Mouse (Mus musculus) 3T3-L1 (cell line): ENCODE data around the gene Smg6.
"Not testable (repeated sequence)": the region's sequence is repeated elsewhere in the genome, so short reads cannot be mapped to it uniquely, and the experiment has no call there.

Experiments used
- DNase-seq: peaks from one replicate; pipeline ENCODE4 v3.0.0-alpha.2; 2015; ENCODE audit warnings: low read depth, low spot score

Gene Smg6

DNA sequence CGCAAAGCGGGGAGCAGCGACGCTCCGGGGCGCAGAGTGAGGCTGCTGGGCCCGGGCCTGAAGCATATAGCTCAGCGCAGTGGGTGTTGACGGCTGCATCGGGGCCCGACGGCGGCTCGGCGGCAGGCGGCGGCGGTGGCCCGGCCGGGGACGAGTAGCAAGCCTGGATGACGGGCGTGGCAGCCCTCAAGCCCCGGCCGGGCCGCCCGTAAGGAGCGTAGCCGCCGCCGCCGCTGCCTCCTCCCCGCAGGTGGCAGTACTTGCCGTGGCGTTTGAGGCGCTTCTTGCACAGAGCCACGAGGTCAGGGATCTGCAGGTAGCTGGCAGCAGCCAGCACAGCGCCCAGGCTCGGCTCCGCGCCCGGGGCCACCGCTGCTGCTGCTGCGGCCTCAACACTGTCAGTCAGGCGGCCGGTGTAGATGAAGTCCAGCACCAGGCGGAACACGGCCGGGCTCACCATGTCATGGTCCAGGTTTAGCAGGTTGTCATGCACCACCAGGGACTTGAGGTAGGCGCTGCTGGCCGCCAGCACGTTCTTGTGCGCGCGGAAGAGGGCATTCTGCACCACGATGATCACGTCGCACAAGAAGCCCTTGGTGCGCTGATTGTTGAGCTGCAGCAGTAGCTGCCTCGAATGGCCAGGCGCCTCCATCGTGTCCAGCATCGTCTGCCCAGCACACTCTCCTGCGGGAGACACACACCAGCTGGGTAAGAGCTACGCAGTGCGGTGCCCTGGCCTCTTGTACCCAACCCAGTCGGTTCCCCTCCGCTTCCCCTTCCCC lies 241.4 kb downstream of the Smg6 start:
- DNase-seq, result no peak

DNA sequence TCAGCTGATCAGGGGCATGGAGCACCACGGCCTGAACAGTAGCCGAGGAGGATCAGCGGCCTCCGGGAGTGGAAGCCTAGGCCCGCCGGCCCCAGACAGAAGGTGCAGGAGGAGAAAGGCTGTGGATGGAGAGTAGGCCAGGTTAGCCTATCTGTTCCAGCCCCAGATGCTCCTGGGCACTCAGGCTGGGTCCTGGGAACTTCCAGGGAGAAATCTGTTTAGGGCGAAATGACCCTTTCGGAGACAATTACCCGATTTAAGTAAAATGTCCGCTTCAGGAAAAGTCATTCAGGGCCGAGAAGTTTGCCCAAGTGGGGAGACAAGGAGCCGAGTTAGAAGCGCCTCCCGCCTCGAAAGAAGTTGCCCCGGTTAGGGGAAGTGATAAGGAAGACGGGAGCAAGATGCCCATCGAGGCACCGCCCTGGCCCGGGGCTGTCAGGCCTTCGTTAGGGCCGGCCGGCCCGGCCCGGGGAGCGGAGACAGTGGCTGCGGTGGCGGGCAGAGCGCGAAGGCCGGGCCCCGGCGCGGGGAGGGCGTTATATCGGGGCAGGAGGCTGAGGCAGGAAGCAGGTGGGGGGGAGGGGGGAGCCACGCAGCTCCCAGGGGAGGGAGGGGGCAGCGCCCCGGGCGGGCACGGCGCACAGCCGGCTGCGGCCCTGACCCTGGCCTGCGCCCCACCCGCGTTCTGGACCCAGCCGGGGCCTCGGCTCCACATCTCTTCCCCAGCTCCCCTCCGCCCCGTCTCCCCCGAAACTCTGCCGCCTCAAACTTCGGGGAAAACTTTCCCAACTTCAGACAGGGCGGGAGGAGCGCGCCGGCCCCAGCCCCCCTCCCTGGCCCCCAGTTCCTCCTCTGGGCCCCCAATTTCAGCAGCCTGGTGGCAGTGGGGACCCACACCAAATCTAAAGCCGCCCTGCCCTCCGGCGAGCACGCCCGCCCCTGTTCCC lies 242.3 kb downstream of the Smg6 start:
- no peak for DNase-seq

DNA sequence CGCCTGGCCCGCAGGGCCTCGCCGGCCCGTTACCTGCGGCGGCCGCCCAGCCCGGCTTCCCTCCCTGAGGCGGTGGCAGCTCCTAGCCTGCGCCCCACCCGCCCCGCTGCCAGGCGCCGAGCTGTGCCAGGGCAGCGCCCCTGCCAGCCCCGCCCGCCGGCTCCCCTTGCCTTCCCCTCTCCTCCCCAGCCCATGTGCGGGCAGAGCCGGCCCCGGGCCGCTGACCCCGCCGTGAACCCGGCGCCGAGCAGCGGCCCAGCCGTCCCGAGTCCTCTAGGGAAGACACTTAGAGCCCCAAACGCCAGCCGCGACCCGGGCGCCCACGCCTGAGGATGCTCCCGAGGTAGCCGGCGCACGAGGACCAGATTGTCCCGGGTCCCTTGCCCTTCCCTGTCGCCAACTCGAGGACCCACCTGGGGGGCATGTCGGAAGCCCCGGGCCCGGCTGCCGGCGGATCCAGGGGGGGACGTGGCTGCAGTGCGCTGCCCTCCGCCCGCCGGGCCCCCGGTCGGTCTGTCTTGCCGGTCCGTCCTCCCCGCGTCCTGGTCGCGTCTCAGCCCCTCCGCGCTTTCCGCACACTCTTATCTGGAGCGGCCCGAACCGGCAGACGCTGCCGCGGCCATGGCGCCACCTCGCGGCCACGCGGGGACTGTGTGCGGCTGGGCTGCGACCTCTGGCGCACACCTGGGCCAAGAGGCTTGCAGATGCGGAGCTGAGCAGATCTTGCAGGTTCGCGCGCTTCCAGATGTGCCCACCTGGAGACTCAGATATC lies 243.2 kb downstream of the Smg6 start:
- peak; percentile 81 for DNase-seq

DNA sequence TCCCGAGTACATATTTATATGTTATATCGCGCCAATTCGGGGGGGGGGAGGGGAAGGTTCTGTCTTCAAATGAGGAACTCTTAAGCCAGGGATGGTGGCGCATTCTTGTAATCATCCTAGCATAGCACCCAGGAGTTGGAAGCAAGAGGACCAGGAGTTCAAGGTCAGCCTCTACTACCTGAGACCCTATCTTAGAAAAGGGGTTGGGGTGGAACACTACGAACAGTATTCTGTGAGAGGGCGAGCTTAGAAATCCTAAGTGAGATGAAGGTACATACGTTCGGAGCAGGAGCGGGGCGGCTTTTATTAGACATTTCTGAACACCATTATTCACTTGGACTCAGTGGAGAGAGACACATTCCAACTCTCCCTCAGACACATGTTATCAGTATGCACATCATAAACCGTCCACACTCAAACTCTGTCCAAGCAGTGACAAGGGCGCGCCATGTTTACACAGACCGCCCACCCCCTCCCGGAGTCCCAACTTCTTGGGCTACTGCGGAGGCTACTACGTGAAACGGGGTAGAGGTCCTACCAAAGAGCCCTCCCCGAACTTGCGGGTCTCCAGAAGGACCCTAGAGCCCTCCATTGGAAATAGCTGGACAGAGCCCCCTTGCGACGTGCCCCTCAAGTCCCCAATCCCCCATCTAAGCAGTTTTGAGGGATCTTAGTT lies 243.9 kb downstream of the Smg6 start, which contains the start of gene Hic1:
Hic1 (minus strand) TSS at position 115 of the 676 bp plus-strand sequence.
- peak; percentile 67 for DNase-seq

DNA sequence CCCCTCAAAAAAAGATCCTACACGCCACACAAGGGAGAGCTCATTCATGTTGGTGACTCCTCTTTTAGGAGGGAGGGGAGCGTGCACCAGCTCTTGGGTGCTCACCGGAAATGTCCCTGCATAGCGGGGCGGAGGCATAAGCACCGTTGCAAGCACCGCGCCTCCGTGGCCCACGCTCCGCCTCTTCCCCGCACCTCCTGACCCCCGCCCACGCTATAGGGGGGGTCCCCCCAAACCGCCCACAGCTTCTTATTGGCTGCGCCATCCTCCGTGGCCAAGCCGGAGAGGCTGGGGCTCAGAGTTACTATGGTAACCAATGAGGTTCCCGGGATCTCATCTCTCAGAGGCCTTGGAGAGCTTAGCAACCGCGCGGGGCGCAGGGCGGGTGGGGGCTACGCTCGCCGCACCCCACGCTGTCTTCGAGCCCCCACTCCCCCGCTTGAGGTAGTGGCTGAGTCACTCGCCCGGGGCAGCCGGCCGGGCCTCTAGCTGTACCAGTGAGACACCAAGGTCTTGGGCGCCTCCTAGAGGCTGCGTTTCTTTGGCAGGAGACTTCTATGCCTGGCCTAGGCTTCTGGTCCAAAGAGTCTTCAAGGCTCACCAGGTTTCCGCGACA lies 244.6 kb downstream of the Smg6 start:
- DNase-seq, result peak; percentile 98

DNA sequence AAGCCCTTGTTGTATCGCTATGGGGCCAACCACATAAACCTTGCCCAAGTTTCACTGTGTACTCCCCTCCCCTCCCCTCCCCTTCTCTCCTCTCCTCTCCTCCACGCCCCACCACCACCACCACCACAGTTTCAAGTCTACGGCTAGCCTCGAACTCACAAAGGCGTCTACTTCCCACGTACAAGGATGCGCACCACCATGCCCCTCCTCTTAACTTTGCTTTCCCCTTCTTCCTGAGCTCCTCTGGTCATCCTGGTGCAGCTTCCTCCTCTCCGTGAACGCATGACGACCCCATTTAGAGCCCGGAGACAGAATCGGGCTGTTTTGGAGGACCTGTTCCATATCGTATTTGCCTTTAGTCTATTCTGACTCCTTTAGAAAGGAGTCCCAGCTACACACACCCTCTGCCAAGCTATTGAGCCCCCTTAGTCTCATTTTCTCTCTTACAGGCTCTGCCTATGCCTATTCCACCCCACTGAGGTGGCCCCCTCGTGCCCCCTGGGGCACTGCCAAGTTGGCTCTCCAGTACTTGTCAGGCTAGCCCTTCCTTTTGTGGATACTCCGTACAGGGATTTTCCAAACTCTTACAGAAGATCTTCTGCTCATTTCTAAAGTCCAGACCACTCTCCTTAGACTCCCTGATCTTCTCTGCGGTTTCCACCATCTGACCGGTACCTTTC lies 245.7 kb downstream of the Smg6 start:
- DNase-seq, result no peak

DNA sequence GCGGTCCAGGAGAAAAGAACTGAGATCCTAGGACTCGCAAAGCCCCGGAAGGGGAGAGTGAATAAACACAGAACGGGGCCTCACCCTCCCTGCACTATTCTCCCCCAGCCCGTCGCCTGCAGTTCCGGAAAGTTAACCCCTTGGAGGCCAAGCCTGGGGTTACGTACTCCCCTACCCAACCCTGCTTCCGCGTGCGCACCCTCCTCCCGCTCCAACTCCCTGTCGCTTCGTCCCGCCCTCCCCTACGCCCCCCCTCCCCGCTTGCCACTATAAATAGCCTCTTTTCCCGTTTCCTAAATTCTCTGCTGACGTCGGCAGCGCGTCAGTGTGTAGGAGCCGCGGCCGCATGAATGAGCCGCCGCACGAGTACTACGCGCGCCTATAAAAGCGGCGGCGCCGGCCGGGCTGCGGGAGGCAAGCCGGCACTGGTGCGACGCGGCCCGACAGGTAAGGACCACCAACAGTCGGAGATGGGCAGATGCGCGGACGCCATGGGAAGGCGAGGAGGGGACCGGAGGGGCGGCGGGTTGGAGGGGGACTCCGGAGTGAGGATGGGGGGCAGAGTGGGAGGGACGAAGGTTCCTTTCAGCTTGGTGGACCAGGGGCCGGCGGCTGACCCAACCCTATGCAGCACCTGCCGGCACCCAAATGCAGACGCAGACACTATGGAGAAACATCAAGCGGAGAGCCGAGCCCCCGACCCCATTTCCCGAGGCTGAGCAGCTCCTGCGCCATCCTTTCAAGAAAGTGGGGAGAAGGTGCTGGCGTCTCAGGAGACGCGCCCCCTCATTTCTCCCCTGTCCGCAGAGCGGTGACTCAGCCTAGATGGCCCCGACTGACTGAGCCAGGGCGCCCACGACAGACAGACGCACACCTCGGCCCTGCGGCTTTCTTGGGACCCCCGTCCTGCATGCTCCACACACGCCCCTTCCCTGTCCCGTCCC lies 246.8 kb downstream of the Smg6 start:
- no peak for DNase-seq

DNA sequence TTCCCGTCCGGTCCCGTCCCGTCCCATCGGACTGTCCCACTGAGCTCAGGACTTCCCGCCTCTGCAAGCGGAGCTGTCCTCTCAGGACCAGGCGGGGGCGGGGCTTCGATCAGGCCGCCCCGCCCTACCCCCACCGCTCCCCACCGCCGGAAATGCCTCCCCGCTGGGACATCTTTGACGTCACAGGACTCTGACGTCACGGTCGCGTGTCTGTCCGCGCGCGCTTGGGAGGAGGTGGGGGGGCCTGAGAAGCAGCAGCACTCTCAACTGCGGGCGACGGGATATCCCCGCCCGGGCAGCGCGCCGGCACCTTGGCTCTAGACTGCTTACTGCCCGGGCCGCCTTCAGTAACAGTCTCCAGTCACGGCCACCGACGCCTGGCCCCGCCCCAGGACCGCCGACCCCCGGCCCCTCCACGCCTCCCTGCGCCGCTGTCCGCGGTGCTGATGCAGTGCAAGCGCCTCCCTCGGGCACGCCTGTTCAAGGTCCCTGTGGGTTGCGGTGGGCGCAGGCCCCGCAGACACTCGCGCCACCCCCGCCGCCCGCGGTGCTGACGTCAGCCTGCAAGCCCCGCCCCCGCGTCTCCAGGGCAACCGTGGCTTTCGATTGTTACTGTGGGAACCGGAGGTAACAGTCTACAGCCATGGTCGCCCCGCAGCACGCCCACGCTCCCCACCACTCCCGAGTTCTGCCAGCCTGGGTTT lies 247.6 kb downstream of the Smg6 start:
- DNase-seq, result peak; percentile 47

DNA sequence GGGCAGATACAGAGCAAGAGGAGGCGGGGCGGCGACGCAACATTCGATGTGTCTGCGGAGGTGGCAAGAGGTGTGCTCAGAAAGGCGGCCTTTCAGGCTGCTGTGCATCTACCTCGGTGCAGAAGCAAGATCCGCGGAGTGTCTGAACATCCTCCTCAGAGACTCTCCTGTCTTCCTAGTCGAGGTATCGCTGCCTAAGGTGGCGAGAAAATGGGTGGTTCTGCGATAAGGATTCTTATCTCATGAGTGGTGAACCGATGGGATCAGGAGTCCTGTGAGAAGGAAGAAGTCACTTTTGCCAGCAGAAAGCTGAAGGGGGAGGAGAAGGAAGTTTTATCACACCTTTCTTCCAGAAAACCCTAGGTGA lies 248.2 kb downstream of the Smg6 start:
- DNase-seq, result no peak

DNA sequence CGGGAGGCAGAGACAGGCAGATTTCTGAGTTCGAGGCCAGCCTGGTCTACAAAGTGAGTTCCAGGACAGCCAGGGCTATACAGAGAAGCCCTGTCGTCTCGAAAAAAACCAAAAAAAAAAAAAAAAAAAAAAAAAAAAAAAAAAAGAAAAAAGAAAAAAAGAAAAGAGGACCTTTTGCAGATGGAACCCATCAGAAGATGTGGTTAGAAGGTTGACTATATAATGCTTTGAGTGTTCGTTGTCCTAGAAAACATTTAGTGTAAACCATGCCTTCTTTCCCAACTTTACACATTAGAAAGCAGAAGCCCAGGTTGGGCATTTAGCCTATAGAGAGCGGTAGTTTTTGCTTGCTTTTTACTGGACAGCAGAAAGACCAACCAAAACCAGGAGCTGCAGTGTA lies 249.0 kb downstream of the Smg6 start:
- not testable (repeated sequence) for DNase-seq

DNA sequence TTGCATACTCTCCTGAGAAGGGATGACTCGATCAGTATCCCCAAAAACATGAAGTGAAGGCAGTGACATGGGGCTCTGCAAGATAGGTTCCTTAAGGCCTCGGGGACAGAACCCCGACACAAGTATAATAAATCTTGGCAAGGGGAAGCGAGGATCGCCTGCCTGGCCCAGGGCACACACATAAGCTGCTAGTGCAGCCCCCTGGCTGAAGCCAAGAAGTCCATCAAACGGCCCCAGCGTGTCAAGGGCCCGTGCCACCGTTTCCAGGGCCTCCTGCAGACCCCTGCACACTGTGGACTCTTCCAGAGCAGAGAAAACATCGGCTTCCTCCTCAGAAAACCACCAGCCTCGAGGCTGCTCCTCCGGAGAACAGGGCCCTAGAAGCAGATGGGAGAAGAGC lies 252.4 kb downstream of the Smg6 start:
- no peak for DNase-seq

DNA sequence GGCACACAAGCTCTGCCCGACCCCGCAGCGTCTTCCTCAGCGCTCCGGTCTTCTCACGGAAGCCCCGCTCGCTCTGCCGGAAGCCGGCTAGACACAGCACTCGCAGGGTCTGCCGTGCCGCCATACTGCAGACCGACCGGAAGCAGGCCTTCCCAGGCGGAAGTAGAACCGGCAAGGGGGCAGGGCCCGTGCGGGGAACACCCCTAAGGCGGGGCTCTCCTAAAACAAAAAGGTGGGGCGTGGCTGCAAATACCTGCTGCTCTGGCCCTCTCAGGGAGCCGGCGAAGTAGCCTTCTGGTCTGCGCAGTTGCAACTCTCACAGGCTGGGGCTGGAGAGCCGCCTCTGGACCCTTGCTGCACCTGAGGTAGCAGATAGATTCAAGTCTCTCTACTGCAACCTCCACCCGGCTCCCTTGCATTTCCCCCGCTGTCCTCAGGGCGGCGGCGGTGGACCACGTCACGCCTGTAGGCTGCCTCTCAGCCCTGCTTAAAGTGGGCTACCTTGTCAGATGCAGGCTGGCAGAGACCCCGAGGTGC lies 253.1 kb downstream of the Smg6 start, which contains the start of gene Ovca2:
Ovca2 (minus strand) TSS at position 164 of the 537 bp plus-strand sequence.
- DNase-seq, result peak; percentile 90

DNA sequence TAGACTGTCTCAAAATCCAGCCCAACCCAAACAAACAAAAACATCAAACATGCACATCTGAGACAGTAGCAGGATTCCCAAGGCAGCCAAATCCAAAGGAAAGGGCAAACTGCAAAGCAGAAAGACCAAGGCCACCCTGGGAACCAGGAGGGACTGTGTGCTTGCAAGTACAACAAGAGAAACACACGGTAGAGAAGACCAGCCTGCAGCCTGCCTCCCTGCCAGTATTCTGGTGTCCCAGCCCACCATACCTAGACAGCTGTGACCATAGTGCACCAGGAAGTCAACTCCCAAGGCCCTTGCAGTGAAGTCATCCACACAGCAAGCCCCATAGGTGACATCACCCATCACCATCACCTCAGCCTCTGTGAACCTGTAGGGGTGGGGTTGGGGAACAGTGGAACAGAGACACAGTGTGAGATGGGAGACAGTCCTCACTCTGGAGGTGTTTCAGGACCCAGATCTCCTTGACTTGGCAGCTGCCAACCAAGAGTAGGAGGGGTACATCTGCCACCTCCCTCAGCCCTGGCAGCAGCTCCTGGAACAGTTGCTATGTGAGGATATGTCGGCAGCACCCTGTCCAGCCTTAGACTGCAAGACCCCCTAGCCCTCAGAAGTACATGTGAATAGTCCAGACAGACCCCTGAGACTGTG lies 258.4 kb downstream of the Smg6 start:
- no peak for DNase-seq

DNA sequence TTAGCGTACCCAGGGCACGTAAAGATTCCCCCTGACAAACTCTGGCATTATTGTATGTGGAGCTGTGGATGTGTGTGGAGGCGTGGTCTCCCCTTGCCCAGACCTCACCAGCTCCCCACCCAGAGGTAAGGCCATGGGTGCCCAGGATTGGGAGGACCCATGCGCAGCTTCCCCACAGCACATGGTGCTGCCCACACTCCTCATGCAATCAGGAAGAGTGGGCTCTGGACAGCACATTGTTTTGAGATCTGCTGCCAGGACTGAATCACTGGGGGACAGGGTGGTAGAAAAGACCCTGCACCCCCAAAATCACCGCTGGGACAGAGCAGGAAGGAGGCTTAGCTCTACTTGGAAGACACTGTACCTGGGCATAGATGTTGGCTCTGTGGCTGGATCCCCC lies 258.9 kb downstream of the Smg6 start:
- DNase-seq, result no peak

DNA sequence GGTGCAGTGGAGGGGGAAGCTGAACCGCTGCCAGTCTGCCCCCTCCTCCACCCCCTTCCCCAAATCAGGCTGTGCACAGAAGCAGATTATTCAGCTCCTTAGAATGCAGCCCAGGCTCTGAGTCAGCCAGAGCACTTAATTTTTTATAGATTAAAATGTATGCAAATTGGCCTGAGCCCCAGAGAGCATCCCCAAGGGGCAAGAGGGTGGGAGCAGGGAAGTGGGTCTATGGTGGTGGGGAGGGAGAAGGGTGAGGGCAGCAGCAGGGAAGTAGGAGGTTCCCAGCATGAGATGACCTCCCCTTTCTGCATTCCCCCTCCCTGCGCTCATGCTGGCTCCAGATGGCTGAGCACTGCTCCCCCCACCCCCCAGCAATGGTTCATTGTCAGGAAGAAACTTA lies 259.4 kb downstream of the Smg6 start:
- peak; percentile 60 for DNase-seq

DNA sequence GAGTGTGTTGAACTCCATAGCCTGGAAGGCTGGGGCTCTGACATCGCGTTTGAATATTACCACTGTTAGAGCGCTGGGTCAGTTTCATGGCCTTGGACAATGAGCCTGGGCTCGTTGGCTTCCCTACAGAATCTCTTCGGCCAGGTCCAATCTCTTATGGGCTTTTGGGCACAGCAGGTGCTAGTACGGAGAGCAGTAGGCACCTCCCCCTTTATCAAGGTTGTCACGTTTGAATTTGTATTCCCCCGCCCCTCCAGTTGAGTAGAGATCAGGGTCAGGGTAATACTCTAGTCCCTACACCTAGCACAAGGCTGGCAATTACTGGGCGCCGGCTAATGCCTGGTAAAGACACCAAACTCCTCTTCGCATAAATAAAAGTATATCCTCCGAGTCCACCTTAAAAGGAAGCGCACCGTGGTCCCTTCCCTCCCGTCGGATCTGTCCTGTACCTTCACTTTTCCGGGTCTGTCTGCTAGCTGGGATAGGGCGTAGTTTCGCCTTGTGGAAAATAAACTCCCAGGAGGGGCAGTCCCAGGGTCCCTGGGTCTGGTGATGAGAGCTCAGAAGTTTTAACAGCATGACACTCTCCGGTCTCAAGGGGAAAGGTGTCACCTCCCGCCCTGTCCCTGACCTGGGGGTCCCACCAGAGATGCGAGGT lies 264.2 kb downstream of the Smg6 start:
- DNase-seq, result peak; percentile 26

DNA sequence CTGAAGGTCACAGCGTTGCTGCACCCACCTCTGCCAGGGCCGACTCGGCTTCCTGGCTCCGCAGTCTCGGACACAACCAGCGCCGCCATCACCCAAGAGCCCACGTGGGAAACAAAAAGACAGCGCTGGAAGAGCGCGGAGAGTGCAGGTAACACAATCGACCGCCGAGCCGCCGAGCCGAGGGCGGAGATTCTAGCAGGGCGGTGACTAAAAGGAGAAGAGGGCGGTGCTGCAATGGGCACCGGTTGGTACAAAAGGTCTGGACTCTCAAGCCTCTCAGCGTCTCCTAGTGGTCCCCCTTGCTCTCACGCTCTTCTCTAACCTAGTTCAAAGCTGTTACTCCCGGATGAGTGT lies 264.7 kb downstream of the Smg6 start:
- peak; percentile 92 for DNase-seq
